Mouse (Mus musculus) Patski (cell line): ENCODE data around the gene Gna11. TPM values are rescaled to one million over a fixed set of nuclear protein-coding genes. Genes with fewer than 3 reads are reported as not detected.
A peak's percentile ranks its signal among the peaks of the same experiment; 100 is the strongest.

Experiments
- ATAC-seq: fragments of 100-300 bp; one replicate; pipeline ENCODE4 v1.8.0; 2021
- CTCF ChIA-PET: fragments of 350-600 bp; sonication (Branson Sonifier 250); formaldehyde crosslinking; loops from one replicate; lab custom pipeline; 2022; ENCODE audit warnings: inconsistent platforms; lab: Charles Lee
- POLR2A ChIA-PET: fragments of 350-600 bp; sonication (Branson Sonifier 250); formaldehyde crosslinking; loops from one replicate; lab custom pipeline; 2022; ENCODE audit warnings: antibody characterized with exemption, inconsistent platforms; lab: Charles Lee
- DNase-seq: peaks from one replicate; pipeline ENCODE4 v3.0.0-alpha.2; 2011; ENCODE audit warnings: low read depth, low spot score
- H3K27me3 ChIP-seq: fragments of 371-371 bp; one replicate; pipeline ENCODE4 v1.5.1; 2021
- CTCF ChIP-seq: fragments of 100-300 bp; IDR thresholded peaks from one replicate; pipeline ENCODE4 v1.5.1; 2021
- in situ Hi-C: fragments of 300-500 bp; cut with MboI; formaldehyde crosslinking; loops from 3 replicates; pipeline ENCODE4 v1.11.1; 2018; ENCODE audit warnings: low pct_unique_long_range_greater_than_20kb, mixed read lengths
- polyA plus RNA-seq: library from polyadenylated mRNA; unstranded; gene quantifications from one replicate; pipeline ENCODE4 v1.2.3, GENCODE M21; 2021

The Gna11 gene
- polyA plus RNA-seq, 1 experiment from 2014 or later, result 76.2 TPM

DNA sequence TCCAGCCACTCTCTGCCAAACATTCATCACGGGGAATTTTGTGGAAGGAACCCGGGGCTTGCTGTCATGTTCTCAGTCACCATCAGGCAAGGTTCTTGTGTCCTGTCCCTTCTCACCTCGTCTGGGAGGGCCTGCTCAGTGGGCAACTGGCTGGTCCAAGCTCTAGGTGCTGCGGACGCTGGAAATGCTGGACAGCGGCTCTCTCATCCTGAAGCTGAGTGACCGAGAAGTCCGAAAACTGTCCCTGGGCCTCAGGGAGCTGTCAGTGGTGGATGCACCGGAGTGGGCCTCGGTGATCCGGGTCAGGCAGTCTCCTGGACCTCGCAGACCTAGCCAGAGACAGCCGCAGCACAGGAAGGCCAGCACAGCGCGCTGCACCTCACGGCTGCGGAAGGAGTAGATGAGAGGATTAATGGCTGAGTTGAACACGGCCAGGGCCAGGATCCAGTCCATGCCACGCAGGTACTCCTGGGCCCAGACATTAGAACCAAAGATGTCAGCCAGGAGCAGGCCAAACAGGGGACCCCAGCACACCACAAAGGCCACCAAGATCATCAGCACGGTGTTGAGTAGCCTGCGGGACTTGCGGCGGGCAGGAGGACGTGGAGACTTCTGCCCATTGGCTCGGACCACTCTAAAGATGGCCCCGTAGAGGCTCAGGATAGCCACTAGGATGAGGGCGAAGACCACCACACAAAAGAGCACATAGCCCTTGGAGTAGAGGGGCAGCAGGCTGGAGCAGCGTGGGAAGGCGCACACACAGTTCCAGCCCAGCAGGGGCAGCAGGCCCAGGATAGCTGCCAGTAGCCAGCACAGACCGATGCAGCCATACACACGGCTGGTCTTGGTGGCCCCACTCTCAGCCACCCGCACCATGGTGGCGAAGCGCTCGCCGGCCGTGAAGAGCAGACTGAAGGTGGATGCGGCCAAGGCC is 46.4 kb downstream of the Gna11 start:
- in situ Hi-C loops, result no loop called here
- CTCF ChIA-PET, result interaction anchor here (1.3 kb wide), 1 partner anchor 52 kb away, joined by 3 read pairs; no protein-coding TSS in a partner anchor
- DNase-seq, result no peak
- no peak for ATAC-seq
- POLR2A ChIA-PET, result no interaction called here
- TF ChIP-seq CTCF, result no peak
- peaks cover 1% of the 10 kb centered on the region for H3K27me3 ChIP-seq

DNA sequence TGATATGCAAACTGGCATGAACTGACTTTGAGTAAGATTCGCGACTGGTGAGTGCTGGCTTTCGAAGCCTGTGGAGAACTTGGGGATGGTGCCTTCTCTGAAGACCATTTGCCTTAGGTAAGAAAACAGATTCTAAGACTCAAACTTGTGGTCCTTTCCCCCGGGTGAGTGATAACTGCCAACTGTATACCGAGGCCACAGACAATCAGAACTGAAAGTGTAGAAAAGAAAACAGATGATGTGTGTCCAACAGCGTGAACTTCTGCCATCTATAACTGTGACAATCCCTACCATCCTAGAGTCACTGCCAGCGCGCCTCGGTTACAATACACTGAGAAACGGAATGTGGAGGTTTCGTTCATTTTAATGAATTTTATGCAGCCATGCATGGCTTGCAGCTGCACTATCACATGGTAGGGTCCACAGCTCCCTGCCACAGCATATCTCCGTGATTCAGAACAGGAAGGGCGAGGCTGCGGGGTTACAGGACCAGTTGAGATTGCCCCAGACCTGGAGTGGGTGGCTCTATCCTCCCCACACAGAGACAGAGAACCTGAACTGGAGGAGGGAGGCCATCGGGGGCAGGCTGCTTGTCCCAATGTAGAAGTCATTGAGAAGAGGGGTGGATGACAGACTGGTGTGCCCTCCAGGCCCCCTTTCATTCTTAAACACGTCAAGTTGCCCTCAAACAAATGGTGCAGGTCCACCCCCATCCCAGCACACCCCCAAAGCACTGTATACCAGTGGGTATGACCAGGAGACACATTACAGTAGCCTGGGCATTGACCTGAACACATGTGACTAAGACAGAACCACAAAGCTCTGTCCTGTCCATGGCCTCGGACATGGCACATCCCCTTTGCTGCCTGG is 47.4 kb downstream of the Gna11 start:
- ChIA-PET POLR2A (interaction anchor here (0.6 to 1.6 kb wide), 2 partner anchors 47 to 152 kb away, joined by 3 to 6 read pairs; partner anchors contain the start of gene Gna11), CTCF (interaction anchor here (1.3 to 1.7 kb wide), 2 partner anchors 53 kb away, joined by 3 to 11 read pairs; no protein-coding TSS in a partner anchor)
- DNase-seq, result no peak
- no peak for TF ChIP-seq CTCF
- H3K27me3 ChIP-seq, result no peaks in the 10 kb centered on the region
- in situ Hi-C loops, result no loop called here
- no peak for ATAC-seq

DNA sequence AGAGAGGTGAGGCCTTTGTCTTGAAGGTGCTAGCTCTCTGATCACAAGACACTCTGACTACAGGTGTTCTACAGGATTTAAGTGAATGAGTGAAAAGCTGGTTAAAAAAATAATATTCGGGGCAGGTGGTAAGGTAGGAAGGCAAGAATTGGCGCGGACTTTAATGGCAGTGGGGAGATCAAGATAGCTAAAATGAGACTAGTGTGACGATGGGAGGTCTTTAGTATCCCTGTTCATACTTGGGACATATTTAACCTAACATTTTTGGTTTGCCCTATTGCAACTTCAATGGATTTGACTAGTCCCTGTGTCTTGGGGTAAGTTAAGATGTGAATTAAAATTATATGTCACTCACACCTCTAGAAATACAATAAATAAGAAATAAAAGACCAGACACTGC is 48.0 kb downstream of the Gna11 start:
- in situ Hi-C loops, result no loop called here
- ChIA-PET CTCF (interaction anchor here (1.7 kb wide), 1 partner anchor 53 kb away, joined by 11 read pairs; no protein-coding TSS in a partner anchor), POLR2A (interaction anchor here (0.6 to 1.6 kb wide), 2 partner anchors 48 to 151 kb away, joined by 3 to 6 read pairs; partner anchors contain the start of gene Gna11)
- DNase-seq (no peak), ATAC-seq (no peak)
- H3K27me3 ChIP-seq, result no peaks in the 10 kb centered on the region
- TF ChIP-seq CTCF, result no peak

DNA sequence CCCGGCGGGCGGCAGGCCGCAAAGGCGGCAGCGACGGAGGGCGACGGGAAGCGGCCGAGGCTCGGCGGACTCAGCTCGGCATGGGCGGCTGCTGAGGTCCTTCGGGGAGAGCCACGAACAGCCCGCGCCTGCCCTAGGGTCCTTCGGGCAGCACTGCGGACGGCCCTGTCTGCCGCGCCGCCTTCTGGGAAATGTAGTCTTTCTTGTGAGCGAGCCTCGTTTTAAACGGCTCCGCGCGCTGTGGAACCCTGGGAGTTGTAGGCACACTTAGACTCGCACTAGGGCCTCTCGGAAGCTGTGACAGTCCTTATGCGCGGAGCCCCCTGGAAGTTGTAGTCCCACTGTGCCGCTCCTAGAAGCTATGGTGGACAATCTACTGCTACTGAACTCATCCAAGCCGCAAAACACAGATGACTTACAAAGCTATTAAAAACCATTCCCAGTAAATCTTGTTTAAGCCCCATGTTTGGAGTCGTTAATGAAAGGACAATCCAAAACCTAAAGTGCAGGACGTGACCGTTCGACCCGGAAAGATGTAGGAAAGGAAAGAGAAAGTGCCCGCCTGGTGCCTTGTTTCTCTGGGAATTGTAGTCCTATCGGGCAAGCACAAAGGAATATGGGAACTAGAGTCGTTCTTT is 48.6 kb downstream of the Gna11 start, which contains the start of gene Ncln:
Ncln (minus strand) TSS at position 129 of the 638 bp plus-strand sequence.
- TF ChIP-seq CTCF, result no peak
- H3K27me3 ChIP-seq, result no peaks in the 10 kb centered on the region
- in situ Hi-C loops, result no loop called here
- peak; percentile 89 for DNase-seq
- ChIA-PET POLR2A (interaction anchor here (0.6 to 1.6 kb wide), 3 partner anchors 28 to 67 kb away, joined by 3 to 6 read pairs (median 3); partner anchors contain the start of gene Gna11), CTCF (interaction anchor here (1.7 kb wide), 1 partner anchor 54 kb away, joined by 11 read pairs; no protein-coding TSS in a partner anchor)
- ATAC-seq, result peak; percentile 94

DNA sequence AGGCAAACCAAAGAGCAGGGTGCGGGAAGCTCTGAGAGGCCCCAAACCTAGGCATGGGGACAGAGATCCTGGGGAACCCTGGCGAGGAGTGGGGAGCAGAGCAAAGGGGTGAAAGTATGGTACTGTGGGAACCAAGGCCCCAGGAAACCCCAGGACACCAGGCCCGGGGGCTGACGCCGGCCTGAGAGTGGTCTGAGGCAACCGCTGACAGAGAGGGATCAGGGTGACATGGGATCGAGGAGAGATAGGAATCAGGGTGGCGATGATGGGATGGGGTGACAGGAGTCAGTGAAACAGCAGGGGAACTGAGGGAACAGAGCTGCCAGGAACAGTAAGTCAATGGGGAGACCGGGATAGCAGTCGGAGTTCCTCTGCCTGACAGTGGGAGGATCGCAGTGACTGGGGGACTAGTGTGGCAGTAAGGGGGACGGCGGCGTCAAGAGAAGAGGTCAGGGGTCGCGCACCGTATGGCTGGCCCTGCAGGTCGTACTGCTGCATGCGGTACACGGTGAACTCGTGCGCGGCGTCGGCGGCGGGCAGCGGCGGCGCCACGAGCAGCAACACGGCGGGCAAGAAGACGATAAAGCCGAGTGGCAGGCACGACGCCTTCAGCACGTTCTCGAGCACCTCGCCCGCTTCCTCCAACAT is 49.2 kb downstream of the Gna11 start:
- no peaks in the 10 kb centered on the region for H3K27me3 ChIP-seq
- DNase-seq (no peak), ATAC-seq (peak; percentile 3)
- ChIA-PET POLR2A (interaction anchor here (0.6 to 1.6 kb wide), 3 partner anchors 29 to 68 kb away, joined by 3 to 6 read pairs (median 3); partner anchors contain the start of gene Gna11), CTCF (interaction anchor here (1.4 to 1.7 kb wide), 2 partner anchors 11 to 55 kb away, joined by 6 to 11 read pairs; no protein-coding TSS in a partner anchor)
- no peak for TF ChIP-seq CTCF
- in situ Hi-C loops, result no loop called here

DNA sequence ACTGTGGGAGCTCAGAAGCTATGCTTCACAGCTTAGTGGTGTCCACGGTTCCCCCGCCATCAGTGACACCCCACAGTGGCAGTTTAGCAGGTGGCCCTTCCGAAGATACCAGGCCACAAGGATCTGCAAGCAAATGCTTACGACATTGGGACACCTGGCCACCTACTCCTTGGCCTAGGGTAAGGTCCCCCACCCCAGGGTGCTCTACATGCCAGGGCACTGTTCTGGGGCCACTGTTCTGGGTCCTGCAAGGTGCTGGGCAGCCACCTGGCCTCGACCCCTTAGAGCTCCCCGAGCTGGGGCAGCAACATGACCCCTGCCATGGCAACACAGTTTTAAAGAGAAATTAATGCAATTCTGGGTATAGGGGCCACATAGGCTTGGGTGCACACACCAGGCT is 49.8 kb downstream of the Gna11 start:
- in situ Hi-C loops, result no loop called here
- DNase-seq (no peak), ATAC-seq (no peak)
- CTCF ChIA-PET, result interaction anchor here (1.3 to 1.4 kb wide), 2 partner anchors 10 to 13 kb away, joined by 5 to 6 read pairs; partner anchors contain the start of gene Celf5
- POLR2A ChIA-PET, result no interaction called here
- TF ChIP-seq CTCF, result no peak
- no peaks in the 10 kb centered on the region for H3K27me3 ChIP-seq

DNA sequence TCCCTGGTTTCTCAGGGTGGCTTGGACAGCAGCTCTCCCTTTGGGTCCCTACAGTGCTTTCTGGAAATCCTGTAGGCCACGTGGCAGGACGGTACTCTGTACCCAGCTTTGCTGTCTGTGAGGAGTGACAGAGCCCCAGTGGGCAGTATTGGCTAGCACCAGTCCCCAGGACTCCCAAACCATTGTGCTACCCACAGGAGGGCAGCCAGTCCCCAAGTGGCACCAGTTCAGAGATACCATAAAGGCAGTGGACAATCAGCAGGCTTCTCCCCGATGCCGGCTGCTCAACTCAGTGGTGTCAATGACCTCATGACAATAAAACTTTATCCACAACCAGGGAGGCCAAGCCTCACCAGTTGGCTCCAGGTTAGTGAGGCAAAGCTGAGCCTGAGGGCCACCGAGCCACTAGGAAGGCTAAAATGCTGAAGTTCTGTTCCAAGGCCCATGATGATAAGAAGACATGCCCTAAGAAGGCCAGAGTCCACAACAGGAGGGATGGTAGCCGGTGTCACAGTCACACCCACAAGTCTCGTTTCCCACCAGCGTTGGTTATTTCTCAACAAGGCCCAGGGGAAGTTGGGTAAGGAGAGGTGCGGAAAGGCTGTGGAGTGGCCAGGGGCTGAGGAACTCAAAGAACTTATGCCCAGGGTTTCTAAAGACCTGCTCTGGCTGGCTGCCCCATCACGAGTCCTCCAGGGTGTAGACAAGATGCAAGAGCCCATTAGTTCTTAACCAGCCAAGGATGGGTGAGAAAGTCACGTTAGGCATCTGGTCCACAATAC is 50.5 kb downstream of the Gna11 start:
- ChIA-PET CTCF (interaction anchor here (1.3 to 1.4 kb wide), 2 partner anchors 9 to 12 kb away, joined by 5 to 6 read pairs; partner anchors contain the start of gene Celf5), POLR2A (interaction anchor here (0.5 kb wide), 1 partner anchor 36 kb away, joined by 3 read pairs; no protein-coding TSS in a partner anchor)
- DNase-seq (no peak), ATAC-seq (no peak)
- no peak for TF ChIP-seq CTCF
- no peaks in the 10 kb centered on the region for H3K27me3 ChIP-seq
- in situ Hi-C loops, result no loop called here

DNA sequence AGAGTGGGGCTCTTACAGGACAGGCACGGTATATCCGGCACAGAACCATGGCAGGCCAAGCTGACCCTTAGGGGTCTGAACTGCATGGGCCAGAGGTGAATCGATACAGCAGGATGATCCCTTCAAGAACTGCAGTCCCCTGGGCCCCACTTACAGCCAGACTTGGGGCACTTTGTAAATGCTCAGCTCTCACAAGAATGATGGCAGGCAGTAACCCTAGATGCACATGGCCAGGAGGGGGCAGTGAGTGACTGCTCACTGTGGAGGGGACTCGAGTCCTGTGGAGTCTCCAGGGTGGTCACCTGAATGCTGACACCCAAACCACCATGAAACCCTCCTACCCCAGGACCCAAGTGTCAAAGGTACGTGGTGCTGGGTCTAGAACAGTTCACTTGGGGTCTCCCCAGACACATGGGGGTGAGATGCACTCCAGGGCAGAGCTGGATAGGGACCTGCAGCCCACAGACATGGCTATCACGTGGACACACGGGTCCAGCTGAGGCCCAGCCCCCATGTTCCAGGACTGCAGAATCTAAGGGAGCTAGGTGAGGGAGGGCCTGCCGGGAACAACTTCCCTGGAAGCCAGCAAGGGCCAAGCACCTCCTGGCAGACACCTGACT is 51.3 kb downstream of the Gna11 start:
- CTCF ChIA-PET, result no interaction called here
- POLR2A ChIA-PET, result interaction anchor here (0.5 kb wide), 1 partner anchor 37 kb away, joined by 3 read pairs; no protein-coding TSS in a partner anchor
- in situ Hi-C loops, result no loop called here
- H3K27me3 ChIP-seq, result no peaks in the 10 kb centered on the region
- TF ChIP-seq CTCF, result no peak
- DNase-seq (no peak), ATAC-seq (no peak)
